In genomic region chr5:52115821-52116317, GRCm38 (mm10) we compare ENCODE assay signal across 8 mouse cellular contexts.
A peak's percentile ranks its signal among the peaks of the same experiment; 100 is the strongest.
DNase-seq lines count a peak whose midpoint lies in the region; ATAC-seq and TF ChIP-seq lines count a peak whose summit lies in the region.

No protein-coding gene starts in this region.

- no peaks in the 10 kb centered on the region for H3K9me3 ChIP-seq in forebrain, embryonic 10.5 days
- H3K9me3 ChIP-seq in heart, embryonic 13.5 days = no peaks in the 10 kb centered on the region
- H3K9me3 ChIP-seq in kidney, embryonic 16.5 days (ENCODE audit: low read length) = no peaks in the 10 kb centered on the region

- TF ChIP-seq POLR2A in liver, adult 2 months (IDR thresholded peaks at IDR 0.05; ENCODE audit: extremely low read depth, insufficient read depth, low read length) = no peak

- TF ChIP-seq CTCF in liver, adult 2 months (IDR thresholded peaks at IDR 0.05; ENCODE audit: low read depth, low read length) = peak; percentile 52

- H3K9ac ChIP-seq in heart, embryonic 13.5 days = peak overlapping the region; percentile 85
- peak overlapping the region; percentile 72 for H3K9ac ChIP-seq in kidney, embryonic 16.5 days (replicated peaks; ENCODE audit: low read length)
- H3K9ac ChIP-seq in liver, adult 2 months (ENCODE audit: low read depth, low read length) = peak overlapping the region; percentile 33; the same call in 1 of the 2 replicates

- H3K79me2 ChIP-seq in liver, adult 2 months (ENCODE audit: control insufficient read depth, insufficient read depth, low read length) = no peaks in the 10 kb centered on the region

- peak; percentile 16 to 33 for DNase-seq in CD8-positive naive resting alpha-beta T cell, adult 2 months (ENCODE audit: low read depth in 2 of 2, low spot score in 2 of 2)
- peak; percentile 99 for DNase-seq in brain, adult 2 months (ENCODE audit: low read depth, low spot score)
- DNase-seq in forebrain, embryonic 10.5 days (ENCODE audit: extremely low spot score, low spot score) = peak; percentile 84
- DNase-seq in liver, adult 2 months (ENCODE audit: extremely low read depth, low read depth, low spot score) = peak; percentile 5
- peak; percentile 92 for DNase-seq in telencephalon, adult 2 months (ENCODE audit: low read depth, low spot score)

- peak overlapping the region; percentile 73 for H3K27ac ChIP-seq in forebrain, embryonic 10.5 days
- H3K27ac ChIP-seq in heart, embryonic 13.5 days (replicated peaks) = peak overlapping the region; percentile 32; the same call in 1 of the 2 replicates
- H3K27ac ChIP-seq in kidney, embryonic 16.5 days (ENCODE audit: low read length) = no peak overlapping the region
- H3K27ac ChIP-seq in liver, adult 2 months (replicated peaks; ENCODE audit: insufficient read depth, low read depth, low read length) = no peak overlapping the region

- peaks cover 72% of the 10 kb centered on the region for H3K27me3 ChIP-seq in forebrain, embryonic 10.5 days (ENCODE audit: poor library complexity, severe bottlenecking)
- H3K27me3 ChIP-seq in heart, embryonic 13.5 days (replicated peaks) = peaks cover 38% of the 10 kb centered on the region
- peaks cover 40% of the 10 kb centered on the region for H3K27me3 ChIP-seq in kidney, embryonic 16.5 days (ENCODE audit: insufficient read depth, low read length)
- peaks cover 27% of the 10 kb centered on the region for H3K27me3 ChIP-seq in liver, adult 2 months (ENCODE audit: control insufficient read depth, insufficient read depth, low read length)

- peak overlapping the region; percentile 69 for H3K4me3 ChIP-seq in forebrain, embryonic 10.5 days
- peak overlapping the region; percentile 87 for H3K4me3 ChIP-seq in heart, embryonic 13.5 days
- H3K4me3 ChIP-seq in kidney, embryonic 16.5 days (ENCODE audit: low read length) = peak overlapping the region; percentile 79
- peak overlapping the region; percentile 69 for H3K4me3 ChIP-seq in liver, adult 2 months (ENCODE audit: insufficient read depth, low read depth, low read length)

- peak; percentile 54 for ATAC-seq in heart, embryonic 13.5 days (ENCODE audit: extremely low read depth, insufficient number of reproducible peaks, low FRiP score, low TSS enrichment)
- peak; percentile 87 for ATAC-seq in kidney, embryonic 16.5 days (ENCODE audit: low FRiP score, low TSS enrichment)
- peak; percentile 23; the same call in 1 of the 2 replicates for ATAC-seq in monocyte, adult 5-6 weeks (replicated peaks; ENCODE audit: insufficient number of reproducible peaks, low FRiP score, low TSS enrichment, poor library complexity, severe bottlenecking)

- peaks cover 41% of the 10 kb centered on the region for H3K4me1 ChIP-seq in forebrain, embryonic 10.5 days
- peaks cover 32% of the 10 kb centered on the region for H3K4me1 ChIP-seq in heart, embryonic 13.5 days
- peaks cover 33% of the 10 kb centered on the region for H3K4me1 ChIP-seq in kidney, embryonic 16.5 days (ENCODE audit: insufficient read depth, low read length)
- H3K4me1 ChIP-seq in liver, adult 2 months (ENCODE audit: control insufficient read depth, insufficient read depth, low read length) = no peaks in the 10 kb centered on the region; the same call in 1 of the 2 replicates

- under 1% methylated on average over 51 of the region's 53 CpGs for WGBS in forebrain, embryonic 10.5 days
- WGBS in heart, embryonic 13.5 days = 0% methylated on average over 34 of the region's 53 CpGs
- 0% methylated on average over 48 of the region's 53 CpGs for WGBS in kidney, embryonic 16.5 days
- whole genome bisulfite sequencing in liver, adult 2 months = under 1% methylated on average over 43 of the region's 53 CpGs

- H3K4me2 ChIP-seq in heart, embryonic 13.5 days = peak overlapping the region; percentile 100
- H3K4me2 ChIP-seq in kidney, embryonic 16.5 days (replicated peaks; ENCODE audit: low read depth, low read length) = peak overlapping the region; percentile 100

- H3K36me3 ChIP-seq in forebrain, embryonic 10.5 days (replicated peaks) = no peaks in the 10 kb centered on the region
- H3K36me3 ChIP-seq in heart, embryonic 13.5 days = no peaks in the 10 kb centered on the region
- H3K36me3 ChIP-seq in kidney, embryonic 16.5 days (ENCODE audit: insufficient read depth, low read length) = no peaks in the 10 kb centered on the region
- no peaks in the 10 kb centered on the region for H3K36me3 ChIP-seq in liver, adult 2 months (ENCODE audit: control insufficient read depth, insufficient read depth, low read length)

Comparison
In these comparisons a context has a peak if more than half of its experiments do, and no peak if none do; other contexts are left out.
1. DNase-seq: peak in every context shown above with its lines; median percentile 99 in brain, adult 2 months; 92 in telencephalon, adult 2 months; 84 in forebrain, embryonic 10.5 days; 24 in CD8-positive naive resting alpha-beta T cell, adult 2 months; 5 in liver, adult 2 months.
2. H3K27ac ChIP-seq: peak in forebrain, embryonic 10.5 days (single experiment) and heart, embryonic 13.5 days (single experiment); none in kidney, embryonic 16.5 days (single experiment) and liver, adult 2 months (single experiment).
3. ATAC-seq: peak in every context shown above with its lines; median percentile 87 in kidney, embryonic 16.5 days; 54 in heart, embryonic 13.5 days; 23 in monocyte, adult 5-6 weeks.
4. H3K9ac ChIP-seq: peak in every context shown above with its lines; median percentile 85 in heart, embryonic 13.5 days; 72 in kidney, embryonic 16.5 days; 33 in liver, adult 2 months.
5. Peak in every context shown above with its lines, with median percentiles within 50 percentile points of each other: H3K4me3 ChIP-seq.